Mouse (Mus musculus) G1E (cell line): ENCODE measurements around the gene Ralgps1.

Experiments
- CTCF ChIP-seq: IDR thresholded peaks from 2 replicates; pipeline ENCODE4 v1.5.1; 2012; ENCODE audit warnings: low read depth, low read length, inconsistent platforms, mixed read lengths
- GATA1 ChIP-seq: IDR thresholded peaks from 2 replicates; pipeline ENCODE4 v1.6.1; 2012; ENCODE audit warnings: borderline replicate concordance, low read length, inconsistent platforms, mixed read lengths
- POLR2AphosphoS5 ChIP-seq: IDR thresholded peaks from 2 replicates; pipeline ENCODE4 v1.6.1; 2012; ENCODE audit warnings: low read depth, low read length, inconsistent platforms; ENCODE audit not compliant: insufficient replicate concordance
- TAL1 ChIP-seq: conservative IDR thresholded peaks from 2 replicates; pipeline ENCODE4 v1.6.1; 2012; ENCODE audit warnings: low read depth, low read length, inconsistent platforms, mixed read lengths

DNA sequence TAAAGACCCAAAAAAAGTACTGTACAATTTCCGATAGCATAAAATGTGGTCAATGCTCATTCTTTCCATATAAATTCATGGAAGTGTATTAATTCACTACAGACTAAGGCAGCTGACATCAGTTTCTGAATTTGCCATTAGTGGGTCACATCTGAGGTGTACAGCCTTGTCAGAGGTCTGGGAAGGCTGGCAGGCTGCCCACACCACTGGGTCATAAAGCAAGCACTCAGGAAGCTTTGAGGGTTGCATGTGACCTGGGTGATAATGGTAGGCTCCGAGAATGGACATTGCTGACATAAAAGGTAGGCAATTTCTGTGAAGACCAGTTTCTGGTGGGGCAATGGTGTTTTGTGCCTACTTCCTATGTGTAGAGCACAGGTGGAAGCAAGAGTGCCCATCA, 183.4 kb downstream of the Ralgps1 start:
- TF ChIP-seq GATA1 (no peak), CTCF (no peak), POLR2AphosphoS5 (no peak), TAL1 (no peak)
